Mouse (Mus musculus) cortical plate, adult 2 months (tissue): ENCODE measurements at regions not wholly inside any gene's neighbourhood (a gene's known extent, or its start where the extent isn't known, plus 50 kb on each side); places are given as distances from the start of the nearest gene placed in this dataset.

Experiments used
- CTCF ChIP-seq: fragments of 200-500 bp; IDR thresholded peaks from 2 replicates; pipeline ENCODE4 v1.5.1; 2011; ENCODE audit warnings: mild to moderate bottlenecking, control low read depth, low read length; ENCODE audit not compliant: insufficient read depth; ENCODE audit errors: extremely low read depth
- POLR2A ChIP-seq: fragments of 200-500 bp; IDR thresholded peaks from 2 replicates; pipeline ENCODE4 v1.6.1; 2011; ENCODE audit warnings: mild to moderate bottlenecking, low read length, control low read depth; ENCODE audit not compliant: insufficient read depth; ENCODE audit errors: extremely low read depth

- TF ChIP-seq CTCF, result no peak
- no peak for TF ChIP-seq POLR2A
Observed at GRCm38 (mm10) chr11:111281237-111282160, 215.5 kb downstream of the Kcnj2 start.
